Mouse (Mus musculus) ES-Bruce4 (cell line): ENCODE results near the gene Krtap27-1. TPM values are rescaled to one million over a fixed set of nuclear protein-coding genes. Genes with fewer than 3 reads are reported as not detected.

Experiments used
- H3K27ac ChIP-seq: 2 replicates; pipeline ENCODE4 v1.5.1; 2012; ENCODE audit warnings: low read length, inconsistent platforms; ENCODE audit not compliant: insufficient read depth
- H3K27me3 ChIP-seq: 2 replicates; pipeline ENCODE4 v1.6.1; 2012; ENCODE audit warnings: mild to moderate bottlenecking, low read length, inconsistent platforms; ENCODE audit not compliant: control insufficient read depth, poor library complexity, insufficient read depth, severe bottlenecking
- H3K36me3 ChIP-seq: 2 replicates; pipeline ENCODE4 v1.6.1; 2012; ENCODE audit warnings: inconsistent platforms, mild to moderate bottlenecking, low read length, moderate library complexity; ENCODE audit not compliant: control insufficient read depth, poor library complexity, insufficient read depth, severe bottlenecking
- H3K4me1 ChIP-seq: one replicate; pipeline ENCODE4 v1.8.1; 2011; ENCODE audit warnings: low read length; ENCODE audit not compliant: control insufficient read depth, insufficient read depth
- H3K4me3 ChIP-seq: 2 replicates; pipeline ENCODE4 v1.5.1; 2011; ENCODE audit warnings: low read depth, mild to moderate bottlenecking, low read length
- H3K9ac ChIP-seq: 2 replicates; pipeline ENCODE4 v1.6.1; 2012; ENCODE audit warnings: low read depth, mild to moderate bottlenecking, inconsistent platforms; ENCODE audit not compliant: poor library complexity, severe bottlenecking
- H3K9me3 ChIP-seq: replicated peaks from 2 replicates; pipeline ENCODE4 v1.6.1; 2012; ENCODE audit warnings: mild to moderate bottlenecking, low read length, inconsistent platforms; ENCODE audit not compliant: control insufficient read depth, poor library complexity, insufficient read depth, severe bottlenecking
- CTCF ChIP-seq: IDR thresholded peaks from one replicate; pipeline ENCODE4 v1.8.1; 2011; ENCODE audit warnings: low read depth, low read length
- EP300 ChIP-seq: IDR thresholded peaks from 2 replicates; pipeline ENCODE4 v1.6.1; 2011; ENCODE audit warnings: low read depth, low read length; ENCODE audit not compliant: insufficient read depth
- POLR2A ChIP-seq: IDR thresholded peaks from one replicate; pipeline ENCODE4 v1.8.1; 2011; ENCODE audit warnings: low read length; ENCODE audit not compliant: insufficient read depth
- polyA plus RNA-seq: library from polyadenylated mRNA; stranded (reverse); fragments of >200 nt; gene quantifications from 2 replicates; pipeline ENCODE4 v1.2.4, GENCODE M21; 2011; ENCODE audit warnings: low read depth; ENCODE audit not compliant: missing spikeins, insufficient read depth, insufficient read length

Krtap27-1 gene
- polyA plus RNA-seq, 1 experiment, result not detected

DNA sequence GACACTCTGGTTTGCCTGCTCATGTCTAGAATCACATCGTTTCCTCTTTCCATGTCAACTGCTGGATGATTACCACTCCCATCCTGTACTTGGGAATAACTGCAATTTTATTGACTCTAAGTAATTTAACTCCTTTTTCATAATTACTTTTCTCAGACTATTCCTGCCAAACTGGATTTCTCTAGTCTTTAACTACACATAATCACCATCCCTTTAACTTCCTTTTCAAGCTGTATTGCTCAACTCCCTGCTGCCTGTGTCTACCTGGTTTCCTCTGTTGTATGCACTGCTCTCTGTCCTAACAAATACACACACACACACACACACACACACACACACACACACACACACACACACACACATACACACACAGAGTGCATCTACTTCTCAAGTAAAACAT is 20.4 kb downstream of the Krtap27-1 start:
- Histone ChIP-seq H3K4me1 (no peaks in the 10 kb centered on the region), H3K36me3 (no peaks in the 10 kb centered on the region), H3K9me3 (no peaks in the 10 kb centered on the region), H3K9ac (no peak overlapping the region), H3K27me3 (no peaks in the 10 kb centered on the region), H3K4me3 (no peak overlapping the region), H3K27ac (no peak overlapping the region)
- no peak for TF ChIP-seq POLR2A
- no peak for TF ChIP-seq CTCF
- no peak for TF ChIP-seq EP300

- Histone ChIP-seq H3K36me3 (no peaks in the 10 kb centered on the region), H3K9ac (no peak within 1 kb of the TSS), H3K27me3 (no peaks in the 10 kb centered on the region), H3K4me1 (no peaks in the 10 kb centered on the region), H3K27ac (no peak within 1 kb of the TSS), H3K4me3 (no peak within 1 kb of the TSS), H3K9me3 (no peaks in the 10 kb centered on the region)
- TF ChIP-seq CTCF (no peak), POLR2A (no peak)
These were observed 24.1 kb downstream of the Krtap27-1 start, which contains the start of gene Krtap26-1 for GRCm38 (mm10) chr16:88647358-88647846. Krtap26-1 (minus strand) TSS chr16:88647796.

- no peaks in the 10 kb centered on the region for H3K36me3 ChIP-seq
- H3K9ac ChIP-seq, result no peak overlapping the region
- no peak overlapping the region for H3K27ac ChIP-seq
- no peaks in the 10 kb centered on the region for H3K27me3 ChIP-seq
- no peak for TF ChIP-seq POLR2A
- no peak overlapping the region for H3K4me3 ChIP-seq
- H3K4me1 ChIP-seq, result no peaks in the 10 kb centered on the region
- H3K9me3 ChIP-seq, result no peaks in the 10 kb centered on the region
These were observed 24.9 kb downstream of the Krtap27-1 start for GRCm38 (mm10) chr16:88646366-88647111.

GRCm38 (mm10) chr16:88640053-88640452 is 31.4 kb downstream of the Krtap27-1 start:
- TF ChIP-seq CTCF, result no peak
- TF ChIP-seq EP300, result no peak
- no peak for TF ChIP-seq POLR2A
- H3K9ac ChIP-seq, result no peak overlapping the region
- no peak overlapping the region for H3K27ac ChIP-seq
- H3K27me3 ChIP-seq, result no peaks in the 10 kb centered on the region; the same call in 1 of the 2 replicates
- no peaks in the 10 kb centered on the region for H3K36me3 ChIP-seq
- no peaks in the 10 kb centered on the region for H3K4me1 ChIP-seq
- no peak overlapping the region for H3K4me3 ChIP-seq
- no peaks in the 10 kb centered on the region for H3K9me3 ChIP-seq

DNA sequence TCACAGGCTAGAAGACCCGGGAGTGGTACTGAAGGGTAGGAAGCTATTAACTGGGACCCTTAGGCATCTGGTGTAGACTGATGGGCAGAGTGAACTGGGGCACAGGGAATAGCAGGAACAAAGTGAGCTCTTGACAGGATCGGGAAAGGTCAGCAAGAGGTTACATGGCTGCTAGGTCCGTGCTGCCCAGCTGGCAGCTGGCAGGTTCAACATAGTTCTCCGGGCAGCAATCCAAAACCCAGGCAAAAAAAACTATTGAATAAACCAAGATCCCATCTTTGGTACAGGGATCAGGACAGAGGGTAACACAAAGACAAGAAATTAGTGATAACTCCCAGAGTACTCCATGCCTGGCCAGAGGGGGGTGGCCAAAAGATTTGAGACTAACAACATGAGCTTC is 36.3 kb downstream of the Krtap27-1 start:
- no peaks in the 10 kb centered on the region for H3K36me3 ChIP-seq
- TF ChIP-seq POLR2A, result no peak
- no peak for TF ChIP-seq EP300
- TF ChIP-seq CTCF, result no peak
- no peak overlapping the region for H3K4me3 ChIP-seq
- H3K27me3 ChIP-seq, result no peaks in the 10 kb centered on the region; the same call in 1 of the 2 replicates
- no peaks in the 10 kb centered on the region for H3K9me3 ChIP-seq
- no peak overlapping the region for H3K27ac ChIP-seq
- H3K9ac ChIP-seq, result no peak overlapping the region
- H3K4me1 ChIP-seq, result no peaks in the 10 kb centered on the region

- H3K4me1 ChIP-seq, result no peaks in the 10 kb centered on the region
- H3K4me3 ChIP-seq, result no peak overlapping the region
- H3K27me3 ChIP-seq, result no peaks in the 10 kb centered on the region; the same call in 1 of the 2 replicates
- H3K9ac ChIP-seq, result no peak overlapping the region
- H3K27ac ChIP-seq, result no peak overlapping the region
- no peak for TF ChIP-seq POLR2A
- TF ChIP-seq EP300, result no peak
- TF ChIP-seq CTCF, result no peak
- H3K36me3 ChIP-seq, result no peaks in the 10 kb centered on the region
- no peaks in the 10 kb centered on the region for H3K9me3 ChIP-seq
These were observed 40.0 kb downstream of the Krtap27-1 start for GRCm38 (mm10) chr16:88631474-88631873.
